Mouse (Mus musculus) layer of hippocampus, postnatal 36 days (tissue): ENCODE results near the gene Ccer2. TPM values are rescaled to one million over a fixed set of nuclear protein-coding genes. Genes with fewer than 3 reads are reported as not detected.

Source experiments
- DNase-seq, 2 experiments: peaks; one replicate each; pipeline ENCODE4 v3.0.0; 2022
- total RNA-seq, 2 experiments: library from RNA; stranded (reverse); gene quantifications; 2 replicates each; pipeline ENCODE4 v1.2.3; 2021

Gene Ccer2
- total RNA-seq, 2 experiments from 2014 or later, result 0.38 to 0.45 TPM

- DNase-seq, result no peak
Measured at GRCm38 (mm10) chr7:28792391-28793185, 36.6 kb downstream of the Ccer2 start.

- DNase-seq, result no peak
Measured at GRCm38 (mm10) chr7:28793834-28794233, 37.9 kb downstream of the Ccer2 start.

- no peak for DNase-seq
Measured at GRCm38 (mm10) chr7:28794496-28794895, 38.5 kb downstream of the Ccer2 start.

- DNase-seq, result no peak
Measured at GRCm38 (mm10) chr7:28795832-28796231, 39.9 kb downstream of the Ccer2 start.

GRCm38 (mm10) chr7:28796562-28796975 is 40.6 kb downstream of the Ccer2 start:
- DNase-seq, result peak; percentile 69

GRCm38 (mm10) chr7:28799994-28800393 is 44.0 kb downstream of the Ccer2 start:
- DNase-seq, result no peak

GRCm38 (mm10) chr7:28801451-28801850 is 45.5 kb downstream of the Ccer2 start:
- DNase-seq, result no peak

GRCm38 (mm10) chr7:28801901-28802670 is 46.1 kb downstream of the Ccer2 start:
- DNase-seq, result no peak

GRCm38 (mm10) chr7:28802846-28803588 is 47.0 kb downstream of the Ccer2 start:
- DNase-seq, result no peak

GRCm38 (mm10) chr7:28803756-28804155 is 47.8 kb downstream of the Ccer2 start:
- no peak for DNase-seq

GRCm38 (mm10) chr7:28806869-28807268 is 50.9 kb downstream of the Ccer2 start:
- no peak for DNase-seq

GRCm38 (mm10) chr7:28807641-28808220 is 51.8 kb downstream of the Ccer2 start:
- peak in 1 of 2 experiments; percentile 13 for DNase-seq

- peak in 1 of 2 experiments; percentile 29 for DNase-seq
Measured at GRCm38 (mm10) chr7:28808221-28808941, 52.4 kb downstream of the Ccer2 start, which contains the start of gene Hnrnpl. Hnrnpl (plus strand) TSS chr7:28808541.

Other genes with a start within 250 kb of the Ccer2 start
- not detected for gene Ifnl2, start 245.7 kb upstream of the Ccer2 start, total RNA-seq
- not detected for gene Ifnl3, start 233.3 kb upstream of the Ccer2 start, total RNA-seq
- not detected for gene Sycn, start 215.3 kb upstream of the Ccer2 start, total RNA-seq
- gene Nccrp1, start 208.9 kb upstream of the Ccer2 start, total RNA-seq, result under 1 TPM; 0.48 to 0.52 TPM
- gene Samd4b, start 158.0 kb upstream of the Ccer2 start, total RNA-seq, result 10 to 100 TPM; 66.4 to 79.4 TPM
- gene Pak4, start 158.0 kb upstream of the Ccer2 start, total RNA-seq, result 10 to 100 TPM; 15.1 to 15.8 TPM
- 1 to 10 TPM; 1.2 to 1.7 TPM for gene Acp7, start 124.8 kb upstream of the Ccer2 start, total RNA-seq
- 10 to 100 TPM; 16.8 to 20.1 TPM for gene Fbxo27, start 63.3 kb upstream of the Ccer2 start, total RNA-seq
- 1 to 10 TPM in 1 of 2 experiments, under 1 TPM in 1; 0.92 to 1.3 TPM for gene Fbxo17, start 39.4 kb upstream of the Ccer2 start, total RNA-seq
- gene Mrps12, start 14.4 kb upstream of the Ccer2 start, total RNA-seq, result 10 to 100 TPM; 55.7 to 56.6 TPM
- gene Sars2, start 14.2 kb upstream of the Ccer2 start, total RNA-seq, result 10 to 100 TPM in 1 of 2 experiments, 1 to 10 TPM in 1; 9.9 to 11.6 TPM
- gene Sirt2, start 10.6 kb downstream of the Ccer2 start, total RNA-seq, result 100 to 1,000 TPM; 156 to 162 TPM
- gene Nfkbib, start 11.3 kb downstream of the Ccer2 start, total RNA-seq, result 10 to 100 TPM; 25.3 to 29.2 TPM
- 1 to 10 TPM; 2.5 TPM for gene Rinl, start 32.8 kb downstream of the Ccer2 start, total RNA-seq
- 100 to 1,000 TPM; 417 to 431 TPM for gene Hnrnpl, start 52.4 kb downstream of the Ccer2 start, total RNA-seq
- 10 to 100 TPM; 60.8 to 61.8 TPM for gene Ech1, start 69.0 kb downstream of the Ccer2 start, total RNA-seq
- 1 to 10 TPM; 3.6 to 6.1 TPM for gene Lgals4, start 77.7 kb downstream of the Ccer2 start, total RNA-seq
- gene Lgals7, start 107.7 kb downstream of the Ccer2 start, total RNA-seq, result not detected
- under 1 TPM; 0.22 to 0.35 TPM for gene Capn12, start 125.2 kb downstream of the Ccer2 start, total RNA-seq
- 100 to 1,000 TPM; 121 to 130 TPM for gene Actn4, start 206.2 kb downstream of the Ccer2 start, total RNA-seq
- gene Eif3k, start 225.7 kb downstream of the Ccer2 start, total RNA-seq, result 100 to 1,000 TPM; 190 to 196 TPM
- gene Map4k1, start 225.9 kb downstream of the Ccer2 start, total RNA-seq, result 1 to 10 TPM; 1.7 to 1.9 TPM